Mouse (Mus musculus): ENCODE results near the gene Thsd7b. TPM values are rescaled to one million over a fixed set of nuclear protein-coding genes. Genes with fewer than 3 reads are reported as not detected.

The Thsd7b gene
- polyA plus RNA-seq (2015; fragmentation: Nextera tagmentation; extraction: Ambion mirVana), result 0.85 and 0.93 TPM in 2 replicates

DNA sequence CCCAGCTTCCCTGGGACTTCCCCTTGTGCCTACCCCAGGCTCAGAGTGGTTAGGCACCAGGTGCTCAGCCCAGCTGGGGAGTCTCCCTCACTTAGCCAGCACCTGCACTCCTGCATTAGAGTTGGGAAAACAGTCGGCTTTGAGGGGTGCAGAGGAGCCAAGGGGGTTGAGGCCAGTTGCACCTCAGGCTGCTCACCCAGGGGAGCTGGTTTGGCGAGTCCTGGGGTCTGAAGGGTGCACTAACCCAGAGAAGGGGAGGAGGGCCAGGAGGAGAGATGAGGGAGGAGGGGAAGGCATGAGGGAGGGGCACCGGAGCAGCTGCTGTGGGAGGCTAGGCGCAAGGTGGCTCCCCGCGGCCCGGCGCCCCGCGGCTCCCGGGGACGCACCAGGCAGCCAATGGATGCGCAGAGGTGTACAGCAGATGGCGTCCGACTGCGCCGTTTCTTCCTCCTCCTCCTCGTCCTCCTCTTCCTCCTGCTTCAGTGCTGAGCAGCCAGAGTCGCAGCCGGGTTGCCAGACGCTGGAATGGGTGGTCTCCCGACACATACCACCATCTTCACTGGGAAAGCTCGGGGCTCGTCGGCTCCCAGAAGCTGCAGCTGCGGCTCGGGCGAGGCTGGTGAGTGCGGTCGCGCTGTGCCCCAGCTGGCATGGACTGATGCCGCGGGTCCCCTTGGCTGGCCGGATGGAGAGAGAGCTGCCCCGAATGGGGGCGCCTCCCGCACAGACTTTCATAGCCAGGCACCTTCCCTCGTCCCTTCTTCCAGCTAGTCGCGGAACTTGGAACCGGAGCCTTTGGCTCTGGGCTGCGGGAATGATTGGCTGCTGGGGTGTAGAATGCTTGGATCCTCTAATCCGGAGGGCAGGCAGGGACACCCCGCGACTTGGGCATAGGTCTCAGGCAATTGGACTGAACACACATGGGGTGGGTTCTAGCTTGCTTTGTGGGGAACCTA lies at the start of gene Thsd7b:
TSS of gene Thsd7b (plus strand) at position 321 of the 956 bp plus-strand sequence.
- H3K36me3 ChIP-seq (ENCODE audit: control insufficient read depth, insufficient read depth, low read length), result no peaks in the 10 kb centered on the region
- no peaks in the 10 kb centered on the region for H3K9me3 ChIP-seq (ENCODE audit: control insufficient read depth, low read length)
- H3K4me1 ChIP-seq (replicated peaks; ENCODE audit: control insufficient read depth, insufficient read depth, low read length), result no peaks in the 10 kb centered on the region; the same call in 1 of the 2 replicates
- WGBS, result under 1% methylated on average over 44 of the region's 45 CpGs
- H3K4me3 ChIP-seq (ENCODE audit: low read length), result peak within 1 kb of the TSS; percentile 44
- H3K4me2 ChIP-seq (ENCODE audit: low read depth, low read length), result peak within 1 kb of the TSS; percentile 72
- H3K27me3 ChIP-seq (ENCODE audit: control insufficient read depth, insufficient read depth, low read depth, low read length), result peaks cover 20% of the 10 kb centered on the region
- no peak within 1 kb of the TSS for H3K27ac ChIP-seq (ENCODE audit: low read length)
- peak; percentile 54; the same call in 1 of the 2 replicates for ATAC-seq (ENCODE audit: low read depth)
- H3K9ac ChIP-seq (ENCODE audit: low read length), result peak within 1 kb of the TSS; percentile 8; the same call in 1 of the 2 replicates

DNA sequence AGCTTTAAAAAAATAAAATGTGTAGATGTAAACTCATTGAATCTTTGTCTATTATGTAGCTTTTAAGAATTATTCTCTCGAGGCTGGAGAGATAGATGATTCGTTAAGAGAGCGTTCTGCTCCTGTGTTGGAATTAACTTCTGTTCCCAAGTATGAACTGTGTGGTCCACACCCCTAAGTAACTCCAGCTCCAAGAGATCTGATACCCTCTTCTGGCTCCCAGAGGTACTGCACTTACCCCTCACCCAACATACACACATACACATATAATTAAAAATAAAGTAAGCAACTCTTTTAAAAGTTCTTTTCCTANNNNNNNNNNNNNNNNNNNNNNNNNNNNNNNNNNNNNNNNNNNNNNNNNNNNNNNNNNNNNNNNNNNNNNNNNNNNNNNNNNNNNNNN lies 28.8 kb upstream of the Thsd7b start:
- H3K36me3 ChIP-seq (ENCODE audit: control insufficient read depth, insufficient read depth, low read length), result no peaks in the 10 kb centered on the region
- no peaks in the 10 kb centered on the region for H3K4me1 ChIP-seq (replicated peaks; ENCODE audit: control insufficient read depth, insufficient read depth, low read length)
- H3K4me2 ChIP-seq (ENCODE audit: low read depth, low read length), result no peak overlapping the region
- no peak overlapping the region for H3K27ac ChIP-seq (ENCODE audit: low read length)
- WGBS, result 56% methylated on average over 3 of the region's 3 CpGs
- no peak for ATAC-seq (ENCODE audit: low read depth)
- H3K27me3 ChIP-seq (ENCODE audit: control insufficient read depth, insufficient read depth, low read depth, low read length), result no peaks in the 10 kb centered on the region
- H3K9me3 ChIP-seq (ENCODE audit: control insufficient read depth, low read length), result no peaks in the 10 kb centered on the region
- no peak overlapping the region for H3K9ac ChIP-seq (ENCODE audit: low read length)
- H3K4me3 ChIP-seq (ENCODE audit: low read length), result no peak overlapping the region

DNA sequence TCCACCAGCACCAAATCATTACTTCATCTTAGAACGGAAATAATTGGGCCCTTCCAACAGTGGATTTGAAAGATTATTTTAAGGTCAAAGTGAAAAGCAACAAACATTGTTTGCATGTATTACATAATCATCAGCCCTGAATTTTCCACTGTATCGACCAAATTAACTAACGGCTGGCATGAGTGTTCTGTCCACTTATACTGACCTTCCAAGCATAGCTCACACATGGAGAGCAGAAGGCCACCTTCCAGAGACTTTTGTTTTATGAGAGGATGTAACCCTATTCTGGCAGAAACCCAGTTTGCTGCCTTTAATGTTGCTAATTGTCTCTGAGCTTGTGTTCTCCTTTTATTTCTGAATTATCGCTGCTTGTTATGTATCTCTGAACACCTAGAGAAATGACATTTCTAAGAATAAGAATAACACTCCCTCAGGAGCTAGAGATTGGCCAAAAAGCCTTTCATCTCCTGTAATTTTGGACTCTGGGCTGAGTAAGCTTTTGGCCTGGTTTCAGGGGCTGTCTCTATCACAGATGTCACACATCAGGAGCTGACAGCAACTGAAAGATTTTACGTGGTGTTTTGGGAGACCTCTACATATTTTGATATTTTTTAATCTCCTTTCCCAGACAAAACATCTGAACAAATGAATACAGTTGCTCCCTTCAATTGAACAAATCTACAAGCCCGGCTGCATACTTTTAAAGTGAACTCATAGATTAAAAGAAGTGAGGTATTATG lies 22.2 kb upstream of the Thsd7b start:
- 39% methylated on average over 6 of the region's 6 CpGs for WGBS
- H3K9ac ChIP-seq (ENCODE audit: low read length), result no peak overlapping the region
- no peak overlapping the region for H3K4me2 ChIP-seq (ENCODE audit: low read depth, low read length)
- no peaks in the 10 kb centered on the region for H3K27me3 ChIP-seq (ENCODE audit: control insufficient read depth, insufficient read depth, low read depth, low read length)
- no peaks in the 10 kb centered on the region for H3K36me3 ChIP-seq (ENCODE audit: control insufficient read depth, insufficient read depth, low read length)
- no peaks in the 10 kb centered on the region for H3K4me1 ChIP-seq (replicated peaks; ENCODE audit: control insufficient read depth, insufficient read depth, low read length)
- peak overlapping the region; percentile 53 for H3K27ac ChIP-seq (ENCODE audit: low read length)
- peak; percentile 97 for ATAC-seq (ENCODE audit: low read depth)
- H3K9me3 ChIP-seq (ENCODE audit: control insufficient read depth, low read length), result no peaks in the 10 kb centered on the region
- H3K4me3 ChIP-seq (ENCODE audit: low read length), result no peak overlapping the region

DNA sequence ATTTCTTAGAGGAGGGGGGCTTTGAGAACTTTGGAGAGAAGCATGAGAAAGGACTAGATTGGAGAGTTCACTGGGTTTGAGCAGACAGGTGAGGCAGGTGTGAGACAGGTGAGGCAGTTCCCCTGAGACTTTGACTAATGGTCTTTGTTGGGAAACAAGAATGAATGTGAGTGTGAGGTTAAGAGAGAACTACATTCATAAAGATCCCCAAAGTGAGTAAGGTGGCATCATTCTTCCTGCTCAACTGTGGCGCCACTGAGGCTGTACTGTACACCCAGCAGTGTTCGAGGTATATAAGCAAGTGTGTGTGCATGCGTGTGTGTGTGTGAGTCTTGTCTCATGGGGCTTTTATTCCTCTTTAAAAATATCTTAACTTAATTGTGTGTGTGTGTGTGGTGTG lies 6.4 kb upstream of the Thsd7b start:
- no peaks in the 10 kb centered on the region for H3K9me3 ChIP-seq (ENCODE audit: control insufficient read depth, low read length)
- ATAC-seq (ENCODE audit: low read depth), result no peak
- H3K4me1 ChIP-seq (replicated peaks; ENCODE audit: control insufficient read depth, insufficient read depth, low read length), result no peaks in the 10 kb centered on the region
- WGBS, result 81% methylated on average over 3 of the region's 3 CpGs
- no peaks in the 10 kb centered on the region for H3K36me3 ChIP-seq (ENCODE audit: control insufficient read depth, insufficient read depth, low read length)
- H3K27me3 ChIP-seq (ENCODE audit: control insufficient read depth, insufficient read depth, low read depth, low read length), result no peaks in the 10 kb centered on the region
- no peak overlapping the region for H3K4me3 ChIP-seq (ENCODE audit: low read length)
- H3K9ac ChIP-seq (ENCODE audit: low read length), result no peak overlapping the region
- no peak overlapping the region for H3K4me2 ChIP-seq (ENCODE audit: low read depth, low read length)
- no peak overlapping the region for H3K27ac ChIP-seq (ENCODE audit: low read length)

DNA sequence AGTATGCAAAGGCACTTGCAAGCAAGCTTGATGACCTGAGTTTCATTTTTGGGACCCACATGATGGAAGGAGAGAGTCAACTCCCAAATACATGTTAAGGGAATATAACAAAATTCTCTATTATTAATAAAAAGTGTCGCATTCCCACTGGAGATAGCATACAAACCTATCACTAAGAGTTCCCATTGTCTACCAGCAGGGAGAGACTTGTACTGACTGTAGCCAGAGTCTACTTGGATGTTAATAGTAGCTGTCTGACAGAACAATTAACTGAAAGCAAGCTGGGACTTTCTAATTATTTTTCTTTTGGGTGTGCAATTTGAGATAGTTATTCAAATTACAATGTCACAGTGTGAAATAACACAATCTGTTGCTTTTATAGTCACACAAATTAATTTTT lies 31.1 kb downstream of the Thsd7b start:
- Histone ChIP-seq H3K27ac (ENCODE audit: low read length) (no peak overlapping the region), H3K27me3 (ENCODE audit: control insufficient read depth, insufficient read depth, low read depth, low read length) (no peaks in the 10 kb centered on the region), H3K4me2 (ENCODE audit: low read depth, low read length) (no peak overlapping the region), H3K4me3 (ENCODE audit: low read length) (no peak overlapping the region), H3K36me3 (ENCODE audit: control insufficient read depth, insufficient read depth, low read length) (no peaks in the 10 kb centered on the region), H3K4me1 (replicated peaks; ENCODE audit: control insufficient read depth, insufficient read depth, low read length) (no peaks in the 10 kb centered on the region), H3K9me3 (ENCODE audit: control insufficient read depth, low read length) (no peaks in the 10 kb centered on the region), H3K9ac (ENCODE audit: low read length) (no peak overlapping the region)
- no peak for ATAC-seq (ENCODE audit: low read depth)
- WGBS, result 83% methylated on average over 1 of the region's 1 CpGs

DNA sequence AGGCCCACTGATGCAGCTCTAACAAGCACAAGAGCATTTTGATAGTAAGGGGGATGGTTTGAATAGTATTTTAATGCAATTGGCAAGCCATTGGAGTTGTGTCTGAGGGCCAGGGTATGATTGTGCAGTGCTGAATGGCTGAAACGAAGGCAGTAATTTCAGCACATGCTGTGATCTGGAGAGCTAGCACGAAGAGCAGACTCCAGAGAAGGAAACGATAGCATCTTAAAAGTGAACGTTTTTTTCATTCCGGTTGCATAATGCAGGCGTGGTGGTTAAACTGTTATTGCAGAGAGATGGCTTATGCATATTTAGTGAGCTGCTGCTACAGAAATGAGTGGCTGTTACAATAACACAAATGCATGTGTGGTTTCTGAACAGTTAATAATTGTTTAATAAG lies 51.3 kb downstream of the Thsd7b start:
- 65% methylated on average over 6 of the region's 6 CpGs for WGBS

DNA sequence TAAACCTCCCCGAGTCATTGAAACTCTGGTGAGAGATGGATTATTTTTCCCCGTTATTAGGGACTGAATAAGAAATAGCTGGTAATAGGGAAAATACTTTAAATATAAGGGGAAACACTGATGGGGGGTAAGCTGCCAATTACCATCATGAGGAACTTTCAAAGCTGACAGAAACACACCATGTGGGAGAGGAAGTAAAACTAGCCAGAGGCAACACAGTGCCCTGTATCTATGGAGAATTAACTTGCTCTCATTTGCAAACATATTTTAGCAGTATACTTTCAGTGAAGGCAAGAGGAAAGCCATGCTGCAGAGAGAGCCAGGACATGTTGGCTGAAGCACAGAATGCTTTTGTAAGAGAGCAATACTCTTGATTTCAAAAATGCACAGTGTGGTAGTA lies 51.7 kb downstream of the Thsd7b start:
- no peak overlapping the region for H3K9ac ChIP-seq (ENCODE audit: low read length)
- no peak for ATAC-seq (ENCODE audit: low read depth)
- H3K27me3 ChIP-seq (ENCODE audit: control insufficient read depth, insufficient read depth, low read depth, low read length), result no peaks in the 10 kb centered on the region
- WGBS, result 75% methylated on average over 2 of the region's 2 CpGs
- H3K4me2 ChIP-seq (ENCODE audit: low read depth, low read length), result no peak overlapping the region
- no peak overlapping the region for H3K27ac ChIP-seq (ENCODE audit: low read length)
- no peaks in the 10 kb centered on the region for H3K9me3 ChIP-seq (ENCODE audit: control insufficient read depth, low read length)
- H3K4me3 ChIP-seq (ENCODE audit: low read length), result no peak overlapping the region
- H3K36me3 ChIP-seq (ENCODE audit: control insufficient read depth, insufficient read depth, low read length), result no peaks in the 10 kb centered on the region
- H3K4me1 ChIP-seq (replicated peaks; ENCODE audit: control insufficient read depth, insufficient read depth, low read length), result no peaks in the 10 kb centered on the region

More for the DNA sequence above, 51.3 kb downstream of the Thsd7b start:
- Histone ChIP-seq H3K9ac (ENCODE audit: low read length) (no peak overlapping the region), H3K27ac (ENCODE audit: low read length) (no peak overlapping the region), H3K4me3 (ENCODE audit: low read length) (no peak overlapping the region), H3K36me3 (ENCODE audit: control insufficient read depth, insufficient read depth, low read length) (no peaks in the 10 kb centered on the region), H3K4me1 (replicated peaks; ENCODE audit: control insufficient read depth, insufficient read depth, low read length) (no peaks in the 10 kb centered on the region), H3K4me2 (ENCODE audit: low read depth, low read length) (no peak overlapping the region), H3K27me3 (ENCODE audit: control insufficient read depth, insufficient read depth, low read depth, low read length) (no peaks in the 10 kb centered on the region), H3K9me3 (ENCODE audit: control insufficient read depth, low read length) (no peaks in the 10 kb centered on the region)
- no peak for ATAC-seq (ENCODE audit: low read depth)

DNA sequence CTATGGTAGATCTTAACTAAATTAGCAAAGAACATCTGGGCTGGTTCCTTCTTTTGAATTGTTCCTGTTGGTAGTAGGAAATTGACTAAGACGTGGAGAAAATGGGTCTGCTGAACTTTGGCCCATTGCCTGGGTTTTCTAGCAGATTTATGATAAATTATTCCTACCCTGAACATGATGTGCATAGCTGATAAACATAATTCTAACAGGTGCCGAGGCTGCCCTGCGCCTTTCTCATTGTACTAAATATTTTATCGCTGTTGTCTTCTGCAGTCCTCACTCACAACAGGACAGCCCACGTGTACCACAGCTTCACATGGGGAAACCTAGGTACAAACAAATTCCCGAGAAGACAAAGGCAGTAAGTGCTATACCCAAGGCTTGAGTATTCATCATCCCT lies 83.5 kb downstream of the Thsd7b start:
- Histone ChIP-seq H3K4me2 (ENCODE audit: low read depth, low read length) (no peak overlapping the region), H3K4me3 (ENCODE audit: low read length) (no peak overlapping the region), H3K36me3 (ENCODE audit: control insufficient read depth, insufficient read depth, low read length) (no peaks in the 10 kb centered on the region), H3K4me1 (replicated peaks; ENCODE audit: control insufficient read depth, insufficient read depth, low read length) (no peaks in the 10 kb centered on the region), H3K9ac (ENCODE audit: low read length) (no peak overlapping the region), H3K27ac (ENCODE audit: low read length) (no peak overlapping the region), H3K9me3 (ENCODE audit: control insufficient read depth, low read length) (no peaks in the 10 kb centered on the region), H3K27me3 (ENCODE audit: control insufficient read depth, insufficient read depth, low read depth, low read length) (no peaks in the 10 kb centered on the region)
- 70% methylated on average over 6 of the region's 6 CpGs for WGBS
- no peak for ATAC-seq (ENCODE audit: low read depth)

DNA sequence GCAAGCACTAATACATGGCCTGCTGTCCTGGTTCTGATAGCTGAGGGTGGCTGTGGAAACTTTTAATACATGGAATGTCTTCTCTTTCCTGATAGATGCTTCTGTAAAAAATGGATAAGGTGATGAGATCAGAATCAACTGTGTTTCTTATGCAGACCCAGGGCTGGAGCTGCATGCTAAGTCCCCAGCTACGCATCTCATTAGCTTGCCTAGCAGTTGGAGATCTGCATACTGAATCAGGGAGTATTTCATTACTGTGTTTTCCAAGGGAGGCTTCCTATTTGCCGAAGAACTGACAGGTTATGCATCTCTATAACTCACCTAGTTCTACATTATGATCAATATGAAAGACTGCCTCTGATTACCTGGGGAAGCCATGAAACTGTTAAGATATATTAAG lies 84.3 kb downstream of the Thsd7b start:
- Histone ChIP-seq H3K27me3 (ENCODE audit: control insufficient read depth, insufficient read depth, low read depth, low read length) (no peaks in the 10 kb centered on the region), H3K27ac (ENCODE audit: low read length) (no peak overlapping the region), H3K9ac (ENCODE audit: low read length) (no peak overlapping the region), H3K4me1 (replicated peaks; ENCODE audit: control insufficient read depth, insufficient read depth, low read length) (no peaks in the 10 kb centered on the region), H3K36me3 (ENCODE audit: control insufficient read depth, insufficient read depth, low read length) (no peaks in the 10 kb centered on the region), H3K4me2 (ENCODE audit: low read depth, low read length) (no peak overlapping the region), H3K9me3 (ENCODE audit: control insufficient read depth, low read length) (no peaks in the 10 kb centered on the region), H3K4me3 (ENCODE audit: low read length) (no peak overlapping the region)
- WGBS, result 76% methylated on average over 2 of the region's 2 CpGs
- ATAC-seq (ENCODE audit: low read depth), result no peak

All from lung, embryonic 16.5 days (tissue).